Mouse (Mus musculus) neural tube, embryonic 12.5 days (tissue): ENCODE measurements at regions not wholly inside any gene's neighbourhood (a gene's known extent, or its start where the extent isn't known, plus 50 kb on each side); places are given as distances from the start of the nearest gene placed in this dataset.

Experiments used
- ATAC-seq: fragments of 200-750 bp; cut with Nextera tagmentation; 2 replicates; pipeline ENCODE4 v1.8.0; 2017; ENCODE audit warnings: low read depth, mild to moderate bottlenecking, moderate TSS enrichment, moderate library complexity; ENCODE audit not compliant: low FRiP score
- H3K27ac ChIP-seq: fragments of 300-500 bp; sonication (generic); 2 replicates; pipeline ENCODE4 v1.5.1; 2016
- H3K27me3 ChIP-seq: fragments of 300-500 bp; sonication (generic); replicated peaks from 2 replicates; pipeline ENCODE4 v1.6.1; 2016; ENCODE audit warnings: mild to moderate bottlenecking
- H3K36me3 ChIP-seq: fragments of 300-500 bp; sonication (generic); 2 replicates; pipeline ENCODE4 v1.6.1; 2016; ENCODE audit warnings: mild to moderate bottlenecking
- H3K4me1 ChIP-seq: fragments of 300-500 bp; sonication (generic); 2 replicates; pipeline ENCODE4 v1.6.1; 2016
- H3K4me2 ChIP-seq: fragments of 300-500 bp; sonication (generic); replicated peaks from 2 replicates; pipeline ENCODE4 v1.6.1; 2016; ENCODE audit warnings: mild to moderate bottlenecking
- H3K4me3 ChIP-seq: fragments of 300-500 bp; sonication (generic); 2 replicates; pipeline ENCODE4 v1.5.1; 2016
- H3K9ac ChIP-seq: fragments of 300-500 bp; sonication (generic); 2 replicates; pipeline ENCODE4 v1.6.1; 2016; ENCODE audit warnings: mild to moderate bottlenecking
- H3K9me3 ChIP-seq: fragments of 300-500 bp; sonication (generic); 2 replicates; pipeline ENCODE4 v1.6.1; 2016; ENCODE audit warnings: mild to moderate bottlenecking
- WGBS: fragments of 180-500 bp; shearing (Covaris S2); methylation state at CpG from one replicate; pipeline ENCODE4 v1.1.7; 2016; 5-methylcytosine and 5-hydroxymethylcytosine counted together

DNA sequence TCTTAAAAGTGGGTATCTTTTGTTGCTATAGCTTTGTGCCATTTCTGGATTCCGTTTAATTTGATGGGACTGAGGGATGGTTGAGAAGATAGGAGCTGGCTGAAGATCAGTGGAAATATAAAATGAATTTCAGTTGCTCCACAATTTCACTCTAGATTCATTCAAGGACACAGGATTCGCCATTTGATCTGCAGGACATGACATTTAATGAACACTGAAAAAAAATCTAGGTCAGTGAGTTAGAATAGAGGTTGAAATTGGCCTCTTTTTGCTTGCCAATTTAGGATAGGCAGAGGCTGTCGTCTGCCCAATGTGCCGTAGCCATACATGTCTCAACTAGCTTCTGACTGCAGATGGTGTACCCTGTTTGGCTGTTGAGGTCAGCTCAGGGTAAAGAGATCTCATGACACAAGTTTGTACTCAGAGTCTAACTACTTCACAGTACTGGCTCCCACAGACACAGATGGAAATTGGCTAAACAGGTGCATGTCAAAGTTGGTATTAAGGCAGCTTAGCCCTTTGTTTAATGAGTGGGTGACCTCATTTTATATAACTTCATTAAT, 449.5 kb upstream of the Tle4 start:
- H3K9me3 ChIP-seq, result no peaks in the 10 kb centered on the region
- 91% methylated on average over 4 of the region's 4 CpGs for WGBS

DNA sequence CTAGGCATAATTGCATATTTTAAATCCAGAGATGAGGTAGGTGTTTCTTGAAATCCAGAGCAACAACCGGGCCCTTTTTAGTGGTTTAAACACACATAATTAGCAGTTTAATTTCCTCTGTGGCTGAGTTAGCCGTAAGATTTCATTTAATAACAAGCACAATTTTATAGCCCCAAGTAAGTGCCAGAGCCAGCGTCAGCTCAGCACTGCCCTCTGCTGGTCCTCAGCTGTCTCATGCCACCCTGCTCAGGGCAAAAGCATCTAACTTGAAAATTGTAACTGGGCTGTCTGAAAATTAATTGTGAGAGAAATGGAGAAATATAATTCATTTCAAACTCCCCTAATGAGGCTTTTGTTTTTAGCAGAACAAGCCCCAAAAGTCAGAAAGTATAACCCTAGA, 437.7 kb upstream of the Tle4 start:
- Histone ChIP-seq H3K27me3 (no peaks in the 10 kb centered on the region), H3K4me3 (no peak overlapping the region), H3K4me2 (no peak overlapping the region), H3K27ac (no peak overlapping the region), H3K9ac (no peak overlapping the region), H3K4me1 (no peaks in the 10 kb centered on the region), H3K36me3 (no peaks in the 10 kb centered on the region), H3K9me3 (no peaks in the 10 kb centered on the region)
- peak; percentile 68; the same call in 1 of the 2 replicates for ATAC-seq
- 11% methylated on average over 3 of the region's 3 CpGs for WGBS

More for the DNA sequence above, 449.5 kb upstream of the Tle4 start:
- H3K27me3 ChIP-seq, result no peaks in the 10 kb centered on the region
- H3K27ac ChIP-seq, result no peak overlapping the region
- H3K4me2 ChIP-seq, result no peak overlapping the region
- no peaks in the 10 kb centered on the region for H3K4me1 ChIP-seq
- no peak overlapping the region for H3K4me3 ChIP-seq
- no peak overlapping the region for H3K9ac ChIP-seq
- ATAC-seq, result no peak
- H3K36me3 ChIP-seq, result no peaks in the 10 kb centered on the region

DNA sequence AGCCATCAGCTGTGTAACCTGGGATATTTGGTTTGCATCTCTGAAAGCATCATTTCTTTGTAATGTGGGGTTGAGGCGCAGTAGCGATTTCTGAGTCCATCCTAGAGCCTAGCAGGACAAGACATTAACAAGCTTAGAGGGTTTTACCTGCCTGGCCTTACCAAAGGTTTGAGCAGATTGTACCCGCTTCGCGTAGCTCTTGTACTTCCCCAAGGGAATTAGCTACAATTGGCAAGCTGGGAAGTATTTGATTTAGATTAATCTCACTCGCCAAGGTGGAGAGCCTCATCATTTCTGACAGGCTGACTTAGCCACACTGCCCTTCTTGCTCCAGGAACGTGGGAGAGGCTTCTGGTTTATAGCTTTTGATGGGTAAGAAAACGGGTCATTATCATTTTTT, 436.1 kb upstream of the Tle4 start:
- no peak for ATAC-seq
- H3K9me3 ChIP-seq, result no peaks in the 10 kb centered on the region
- no peak overlapping the region for H3K4me3 ChIP-seq
- WGBS, result 52% methylated on average over 8 of the region's 8 CpGs
- no peak overlapping the region for H3K9ac ChIP-seq
- no peak overlapping the region for H3K27ac ChIP-seq
- H3K4me2 ChIP-seq, result no peak overlapping the region
- no peaks in the 10 kb centered on the region for H3K4me1 ChIP-seq
- H3K27me3 ChIP-seq, result no peaks in the 10 kb centered on the region
- H3K36me3 ChIP-seq, result no peaks in the 10 kb centered on the region

DNA sequence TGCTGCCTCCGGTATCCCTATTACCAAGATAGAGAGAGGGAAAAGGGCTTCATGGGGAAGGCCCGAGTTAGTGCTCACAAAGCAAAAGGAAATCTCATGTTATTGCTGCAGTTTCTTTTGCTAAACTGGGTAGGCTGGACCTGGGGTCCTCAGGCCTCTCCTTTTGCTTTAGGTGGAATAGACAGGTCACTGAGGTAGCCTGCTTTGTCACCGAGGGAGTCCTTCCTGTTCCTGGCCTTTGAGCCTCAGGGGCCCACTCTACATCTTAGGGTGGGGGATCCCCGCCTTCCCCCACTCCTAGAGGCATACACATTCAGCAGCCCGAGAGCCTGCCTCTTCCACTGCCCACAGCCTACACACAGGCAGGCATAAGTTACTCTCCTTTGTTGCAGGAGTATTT, 435.5 kb upstream of the Tle4 start:
- 72% methylated on average over 5 of the region's 5 CpGs for WGBS
- H3K4me3 ChIP-seq, result no peak overlapping the region

DNA sequence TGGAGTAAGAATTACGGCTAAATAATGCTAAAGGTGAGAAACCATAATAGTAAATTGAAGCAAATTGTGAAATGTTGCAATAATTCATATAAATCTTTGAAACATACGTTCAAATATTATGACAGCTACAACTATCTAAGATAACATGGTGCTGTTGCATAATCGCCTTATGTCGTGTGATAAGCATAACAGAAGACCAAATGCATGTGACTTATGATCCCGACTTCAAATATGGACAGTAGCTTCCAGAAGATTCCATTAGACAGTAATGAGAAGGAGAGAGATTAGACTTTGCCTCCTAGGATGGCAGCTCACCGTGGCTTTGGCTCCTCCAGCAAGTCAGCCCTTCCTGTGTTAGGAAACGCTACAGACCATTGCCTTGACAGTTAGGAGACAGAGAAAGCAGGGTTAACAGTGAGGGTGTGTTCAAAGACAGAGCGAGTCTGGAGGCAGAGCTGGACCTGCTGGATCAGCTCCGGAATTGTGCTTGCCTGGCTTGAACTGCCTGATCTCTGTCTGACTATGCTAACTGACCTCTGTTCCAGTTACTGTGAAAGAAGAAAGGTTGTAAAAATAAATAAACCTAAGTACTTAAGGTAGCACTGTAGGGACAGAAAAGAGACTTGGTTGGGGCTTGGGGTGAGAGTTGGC, 434.6 kb upstream of the Tle4 start:
- Histone ChIP-seq H3K27me3 (no peaks in the 10 kb centered on the region), H3K36me3 (no peaks in the 10 kb centered on the region), H3K9me3 (no peaks in the 10 kb centered on the region), H3K9ac (no peak overlapping the region), H3K4me1 (no peaks in the 10 kb centered on the region), H3K4me3 (no peak overlapping the region), H3K4me2 (no peak overlapping the region), H3K27ac (no peak overlapping the region)
- no peak for ATAC-seq
- 84% methylated on average over 9 of the region's 9 CpGs for WGBS

More for the DNA sequence above, 435.5 kb upstream of the Tle4 start:
- ATAC-seq, result no peak
- H3K27me3 ChIP-seq, result no peaks in the 10 kb centered on the region
- no peak overlapping the region for H3K27ac ChIP-seq
- no peaks in the 10 kb centered on the region for H3K36me3 ChIP-seq
- no peak overlapping the region for H3K4me2 ChIP-seq
- H3K9me3 ChIP-seq, result no peaks in the 10 kb centered on the region
- H3K9ac ChIP-seq, result no peak overlapping the region
- no peaks in the 10 kb centered on the region for H3K4me1 ChIP-seq

DNA sequence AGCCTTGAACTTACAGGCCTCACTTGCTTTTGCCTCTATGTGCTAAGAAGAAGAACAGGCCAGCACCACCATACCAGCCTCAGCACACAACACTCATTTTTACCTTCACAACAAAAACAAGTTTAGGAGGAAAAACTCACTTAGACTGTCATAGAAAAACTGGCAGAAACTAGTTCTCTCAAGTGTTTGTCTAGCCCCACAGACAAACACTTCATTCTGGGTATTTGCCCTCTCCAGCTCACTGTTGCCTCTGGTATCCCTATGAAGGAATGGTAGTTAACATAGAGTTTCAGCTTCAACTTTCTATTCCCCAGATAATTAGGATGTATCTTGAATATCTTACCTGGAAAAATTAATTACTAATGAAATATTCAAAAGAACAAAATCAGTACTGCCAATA, 433.6 kb upstream of the Tle4 start:
- no peaks in the 10 kb centered on the region for H3K9me3 ChIP-seq
- no peak overlapping the region for H3K9ac ChIP-seq
- no peak overlapping the region for H3K4me2 ChIP-seq
- no peak overlapping the region for H3K27ac ChIP-seq
- no peak overlapping the region for H3K4me3 ChIP-seq
- ATAC-seq, result no peak
- H3K27me3 ChIP-seq, result no peaks in the 10 kb centered on the region
- H3K36me3 ChIP-seq, result no peaks in the 10 kb centered on the region
- H3K4me1 ChIP-seq, result no peaks in the 10 kb centered on the region

DNA sequence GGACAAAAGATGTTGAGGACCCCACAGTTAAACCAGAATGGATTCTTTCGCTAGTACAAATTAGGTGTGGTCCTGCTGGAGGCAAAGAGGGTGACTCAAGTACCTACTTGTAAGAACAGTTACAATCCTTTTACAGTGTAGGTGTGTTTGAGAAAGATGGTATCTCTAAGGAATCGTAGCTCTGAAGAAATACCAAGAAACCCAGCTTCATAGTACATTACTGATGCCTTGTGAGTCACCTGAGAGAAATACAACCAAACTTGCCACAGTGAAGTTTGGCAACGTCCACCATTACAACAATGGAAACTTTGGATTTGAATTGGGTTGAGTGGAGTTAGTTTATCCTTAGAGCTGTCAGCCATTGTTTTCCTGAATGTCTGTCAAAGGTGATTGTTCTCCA, 405.7 kb upstream of the Tle4 start:
- Histone ChIP-seq H3K27me3 (no peaks in the 10 kb centered on the region), H3K27ac (no peak overlapping the region), H3K4me2 (no peak overlapping the region), H3K36me3 (no peaks in the 10 kb centered on the region), H3K4me3 (no peak overlapping the region), H3K9ac (no peak overlapping the region), H3K4me1 (no peaks in the 10 kb centered on the region), H3K9me3 (no peaks in the 10 kb centered on the region)
- ATAC-seq, result no peak
- WGBS, result 74% methylated on average over 3 of the region's 3 CpGs

DNA sequence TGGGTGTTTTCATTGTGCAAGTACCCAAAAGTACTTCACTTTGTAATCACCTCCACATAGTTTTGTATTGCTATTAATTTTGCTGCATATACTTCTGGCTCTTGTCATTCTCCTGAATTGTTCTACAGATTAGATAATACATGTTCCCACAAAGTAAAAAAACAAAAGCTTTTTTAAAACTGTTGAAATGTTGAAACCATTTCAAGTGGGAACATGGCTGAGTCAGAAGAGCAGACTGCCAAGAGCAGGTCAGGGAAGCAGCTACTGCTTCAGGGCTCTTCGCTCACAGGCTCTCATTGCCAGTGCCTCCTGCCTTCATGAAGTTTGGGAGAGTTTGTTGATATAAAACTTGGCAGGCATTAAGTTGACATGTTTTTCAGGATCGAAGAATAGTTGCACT, 395.5 kb upstream of the Tle4 start:
- no peaks in the 10 kb centered on the region for H3K4me1 ChIP-seq
- ATAC-seq, result no peak
- no peak overlapping the region for H3K4me3 ChIP-seq
- WGBS, result 94% methylated on average over 2 of the region's 2 CpGs
- H3K9me3 ChIP-seq, result no peaks in the 10 kb centered on the region
- no peaks in the 10 kb centered on the region for H3K36me3 ChIP-seq
- no peak overlapping the region for H3K27ac ChIP-seq
- no peaks in the 10 kb centered on the region for H3K27me3 ChIP-seq
- H3K4me2 ChIP-seq, result no peak overlapping the region
- H3K9ac ChIP-seq, result no peak overlapping the region

DNA sequence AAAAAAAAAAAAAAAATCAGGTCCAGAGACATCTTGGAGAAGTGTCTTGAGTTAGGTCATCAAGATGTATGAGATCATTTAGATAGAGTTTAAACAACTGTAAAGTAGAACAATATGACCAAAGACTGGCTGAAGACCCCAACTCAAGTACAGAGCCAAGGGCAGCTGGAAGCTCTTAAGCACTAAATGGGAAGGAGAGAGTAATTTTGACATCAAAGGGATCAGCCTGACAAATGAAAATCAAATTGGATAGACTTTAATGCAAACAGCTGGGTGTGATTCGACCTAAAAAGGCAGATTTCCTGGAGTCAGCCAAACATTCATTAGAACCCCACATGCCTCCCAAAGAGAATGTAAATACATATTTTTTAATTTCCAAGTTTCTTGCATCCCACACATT, 372.3 kb upstream of the Tle4 start:
- Histone ChIP-seq H3K9ac (no peak overlapping the region), H3K27me3 (no peaks in the 10 kb centered on the region), H3K4me1 (no peaks in the 10 kb centered on the region), H3K27ac (no peak overlapping the region), H3K4me3 (no peak overlapping the region), H3K9me3 (no peaks in the 10 kb centered on the region), H3K36me3 (no peaks in the 10 kb centered on the region), H3K4me2 (no peak overlapping the region)
- WGBS, result 37% methylated on average over 1 of the region's 1 CpGs
- no peak for ATAC-seq

DNA sequence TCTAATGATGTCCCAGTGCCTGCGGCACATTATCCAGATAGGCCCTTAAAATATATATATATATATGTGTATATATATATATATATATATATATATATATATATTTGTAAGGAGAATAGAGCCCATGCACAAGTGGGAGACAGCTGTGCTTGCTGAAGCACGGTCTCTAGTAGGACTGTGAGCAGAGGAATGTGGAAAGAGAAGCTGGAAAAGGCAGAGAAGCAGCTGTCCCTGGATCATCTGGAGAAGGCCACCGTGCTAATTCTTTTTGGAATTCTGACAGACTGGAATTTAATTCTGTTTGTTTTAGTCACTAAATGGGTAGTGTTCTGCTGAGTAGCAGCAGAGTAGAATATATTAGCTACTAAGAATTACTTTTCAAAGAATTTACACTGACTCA, 370.4 kb upstream of the Tle4 start:
- no peaks in the 10 kb centered on the region for H3K9me3 ChIP-seq
- WGBS, result 75% methylated on average over 3 of the region's 3 CpGs
- no peak overlapping the region for H3K9ac ChIP-seq
- no peak for ATAC-seq
- no peak overlapping the region for H3K4me3 ChIP-seq
- H3K27me3 ChIP-seq, result no peaks in the 10 kb centered on the region
- no peaks in the 10 kb centered on the region for H3K4me1 ChIP-seq
- no peak overlapping the region for H3K27ac ChIP-seq
- H3K4me2 ChIP-seq, result no peak overlapping the region
- H3K36me3 ChIP-seq, result no peaks in the 10 kb centered on the region

DNA sequence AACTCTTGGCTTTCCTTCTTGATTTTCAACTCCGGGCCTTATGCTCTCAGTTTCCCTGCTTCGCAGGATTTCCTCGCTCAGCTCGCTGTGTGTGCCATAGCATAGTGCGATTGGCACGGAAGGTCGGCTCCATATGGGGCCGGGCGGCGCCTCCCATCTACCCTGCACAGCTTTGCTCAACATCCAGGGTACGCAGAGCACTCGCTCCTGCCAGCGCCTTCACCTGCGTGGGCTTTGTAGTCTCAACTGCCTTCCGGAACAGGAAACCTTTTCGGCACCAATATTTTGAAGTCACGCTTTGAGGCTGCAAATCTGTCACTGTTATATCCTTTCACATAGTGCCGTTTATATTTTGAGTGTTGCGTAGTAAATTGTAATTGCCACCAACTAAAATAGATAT, 359.9 kb upstream of the Tle4 start:
- H3K4me3 ChIP-seq, result no peak overlapping the region
- no peak overlapping the region for H3K27ac ChIP-seq
- no peaks in the 10 kb centered on the region for H3K9me3 ChIP-seq
- H3K27me3 ChIP-seq, result no peaks in the 10 kb centered on the region
- WGBS, result 95% methylated on average over 19 of the region's 19 CpGs
- no peaks in the 10 kb centered on the region for H3K4me1 ChIP-seq
- H3K9ac ChIP-seq, result no peak overlapping the region
- ATAC-seq, result no peak
- H3K4me2 ChIP-seq, result no peak overlapping the region
- H3K36me3 ChIP-seq, result no peaks in the 10 kb centered on the region

DNA sequence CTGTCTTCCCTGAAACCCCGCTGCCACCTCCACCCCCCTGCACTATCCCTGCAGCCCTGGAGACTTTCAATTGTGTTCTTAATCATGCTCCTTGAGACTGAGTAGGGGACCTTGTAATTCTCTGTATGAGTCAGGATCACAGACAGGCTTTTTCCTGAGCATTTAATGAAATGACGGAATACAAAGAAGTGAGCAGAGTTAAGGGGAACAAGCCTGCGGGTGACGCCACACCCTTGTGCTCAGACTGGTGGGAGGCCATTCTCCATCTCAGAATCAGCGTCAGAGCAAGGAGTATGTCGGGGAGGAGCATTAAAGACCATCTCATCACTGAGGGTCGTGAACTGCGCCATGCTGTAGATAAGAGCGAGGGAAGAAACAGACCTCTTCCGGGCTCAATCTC, 359.3 kb upstream of the Tle4 start:
- H3K36me3 ChIP-seq, result no peaks in the 10 kb centered on the region
- H3K27ac ChIP-seq, result no peak overlapping the region
- H3K4me3 ChIP-seq, result no peak overlapping the region
- ATAC-seq, result no peak
- H3K27me3 ChIP-seq, result no peaks in the 10 kb centered on the region
- no peak overlapping the region for H3K9ac ChIP-seq
- WGBS, result 69% methylated on average over 10 of the region's 10 CpGs
- H3K4me1 ChIP-seq, result no peaks in the 10 kb centered on the region
- no peaks in the 10 kb centered on the region for H3K9me3 ChIP-seq
- H3K4me2 ChIP-seq, result no peak overlapping the region

DNA sequence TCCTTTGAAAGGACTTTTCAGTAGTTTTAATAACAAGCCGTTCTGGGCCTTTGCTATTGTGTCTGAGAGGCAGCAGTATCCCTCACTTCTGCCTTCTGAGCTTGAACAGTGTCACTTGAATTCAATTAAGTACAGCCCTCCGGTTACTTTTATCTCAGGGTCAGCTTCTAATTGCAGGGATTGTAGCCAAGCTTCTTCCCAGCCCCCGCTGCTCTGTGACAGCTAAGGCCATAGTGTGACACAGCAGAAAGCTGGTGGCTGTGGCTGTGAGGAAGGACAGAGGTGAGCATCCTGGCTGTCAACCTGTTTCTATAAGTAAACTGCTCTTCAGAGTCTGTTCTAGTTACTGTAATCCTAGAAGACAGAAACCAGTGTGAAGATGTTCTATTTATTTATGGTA, 358.5 kb upstream of the Tle4 start:
- no peaks in the 10 kb centered on the region for H3K27me3 ChIP-seq
- no peaks in the 10 kb centered on the region for H3K36me3 ChIP-seq
- no peak overlapping the region for H3K27ac ChIP-seq
- H3K4me1 ChIP-seq, result no peaks in the 10 kb centered on the region
- no peak overlapping the region for H3K4me3 ChIP-seq
- 11% methylated on average over 3 of the region's 3 CpGs for WGBS
- no peaks in the 10 kb centered on the region for H3K9me3 ChIP-seq
- no peak overlapping the region for H3K9ac ChIP-seq
- H3K4me2 ChIP-seq, result no peak overlapping the region
- ATAC-seq, result no peak
